Mouse (Mus musculus) small intestine, adult 2 months (tissue): ENCODE measurements around the gene Ccdc42. TPM values are rescaled to one million over a fixed set of nuclear protein-coding genes. Genes with fewer than 3 reads are reported as not detected.
A peak's percentile ranks its signal among the peaks of the same experiment; 100 is the strongest.

Experiments used
- H3K27ac ChIP-seq: fragments of 200-500 bp; 2 replicates; pipeline ENCODE4 v1.5.1; 2012; ENCODE audit warnings: low read depth, low read length, control low read depth, inconsistent platforms; ENCODE audit not compliant: insufficient read depth
- H3K27me3 ChIP-seq: fragments of 200-500 bp; 2 replicates; pipeline ENCODE4 v1.6.1; 2012; ENCODE audit warnings: mild to moderate bottlenecking, moderate library complexity, low read length, inconsistent platforms; ENCODE audit not compliant: control insufficient read depth, insufficient read depth
- H3K36me3 ChIP-seq: fragments of 200-500 bp; 2 replicates; pipeline ENCODE4 v1.6.1; 2012; ENCODE audit warnings: mild to moderate bottlenecking, low read length, control low read depth, inconsistent platforms; ENCODE audit not compliant: control insufficient read depth, insufficient read depth
- H3K4me1 ChIP-seq: fragments of 200-500 bp; 2 replicates; pipeline ENCODE4 v1.6.1; 2012; ENCODE audit warnings: low read length, inconsistent platforms, mixed read lengths; ENCODE audit not compliant: control insufficient read depth, insufficient read depth, insufficient read length
- H3K4me3 ChIP-seq: fragments of 200-500 bp; 2 replicates; pipeline ENCODE4 v1.5.1; 2012; ENCODE audit warnings: low read depth, mild to moderate bottlenecking, control low read depth, inconsistent platforms, low read length, moderate library complexity
- CTCF ChIP-seq: fragments of 200-500 bp; IDR thresholded peaks from 2 replicates; pipeline ENCODE4 v1.5.1; 2012; ENCODE audit warnings: low read depth, mild to moderate bottlenecking, control low read depth, inconsistent platforms, low read length, moderate library complexity, mixed read lengths; ENCODE audit not compliant: insufficient replicate concordance, insufficient read length; ENCODE audit errors: extremely low read depth
- POLR2A ChIP-seq: fragments of 200-500 bp; IDR thresholded peaks from 2 replicates; pipeline ENCODE4 v1.6.1; 2012; ENCODE audit warnings: low read depth, mild to moderate bottlenecking, control low read depth, inconsistent platforms, low read length, moderate library complexity
- WGBS: fragments of 180-500 bp; shearing (Covaris S2); methylation state at CpG from one replicate; pipeline ENCODE4 v1.1.7; 2018; 5-methylcytosine and 5-hydroxymethylcytosine counted together
- polyA plus RNA-seq: library from polyadenylated mRNA; depleted of rRNA; stranded (reverse); fragments of >200 nt; gene quantifications from 2 replicates; pipeline ENCODE4 v1.2.3, GENCODE M21; 2012

The Ccdc42 gene
- polyA plus RNA-seq, 1 experiment: 1.6 TPM

GRCm38 (mm10) chr11:68585890-68586289, 931 bp upstream of the Ccdc42 start:
- H3K4me3 ChIP-seq: no peak overlapping the region
- no peak for TF ChIP-seq POLR2A
- TF ChIP-seq CTCF: 0 out of 2 replicates have a peak, but pooled peaks have one; percentile 6
- WGBS: 19% methylated on average over 3 of the region's 3 CpGs
- H3K27me3 ChIP-seq: no peaks in the 10 kb centered on the region
- no peaks in the 10 kb centered on the region for H3K36me3 ChIP-seq
- no peak overlapping the region for H3K27ac ChIP-seq
- no peaks in the 10 kb centered on the region for H3K4me1 ChIP-seq

GRCm38 (mm10) chr11:68589055-68589809, 2.4 kb downstream of the Ccdc42 start:
- Histone ChIP-seq H3K4me3 (no peak overlapping the region), H3K27me3 (no peaks in the 10 kb centered on the region), H3K27ac (no peak overlapping the region), H3K4me1 (no peaks in the 10 kb centered on the region), H3K36me3 (no peaks in the 10 kb centered on the region)
- TF ChIP-seq CTCF: peak; percentile 90
- no peak for TF ChIP-seq POLR2A
- WGBS: 70% methylated on average over 8 of the region's 8 CpGs

GRCm38 (mm10) chr11:68591708-68592107, 4.9 kb downstream of the Ccdc42 start:
- Histone ChIP-seq H3K4me3 (no peak overlapping the region), H3K4me1 (no peaks in the 10 kb centered on the region), H3K36me3 (no peaks in the 10 kb centered on the region), H3K27ac (no peak overlapping the region), H3K27me3 (no peaks in the 10 kb centered on the region)
- WGBS: 40% methylated on average over 5 of the region's 5 CpGs
- no peak for TF ChIP-seq CTCF
- TF ChIP-seq POLR2A: no peak

- no peak overlapping the region for H3K27ac ChIP-seq
- no peaks in the 10 kb centered on the region for H3K36me3 ChIP-seq
- TF ChIP-seq POLR2A (no peak), CTCF (no peak)
- H3K4me1 ChIP-seq: no peaks in the 10 kb centered on the region
- 83% methylated on average over 3 of the region's 3 CpGs for WGBS
- H3K4me3 ChIP-seq: no peak overlapping the region
- no peaks in the 10 kb centered on the region for H3K27me3 ChIP-seq
Measured at GRCm38 (mm10) chr11:68593247-68593646, 6.4 kb downstream of the Ccdc42 start.

GRCm38 (mm10) chr11:68597912-68598311, 11.1 kb downstream of the Ccdc42 start:
- H3K4me1 ChIP-seq: peaks cover 6% of the 10 kb centered on the region
- 69% methylated on average over 2 of the region's 2 CpGs for WGBS
- H3K4me3 ChIP-seq: no peak overlapping the region
- no peak overlapping the region for H3K27ac ChIP-seq
- TF ChIP-seq CTCF (no peak), POLR2A (no peak)
- no peaks in the 10 kb centered on the region for H3K36me3 ChIP-seq
- no peaks in the 10 kb centered on the region for H3K27me3 ChIP-seq

DNA sequence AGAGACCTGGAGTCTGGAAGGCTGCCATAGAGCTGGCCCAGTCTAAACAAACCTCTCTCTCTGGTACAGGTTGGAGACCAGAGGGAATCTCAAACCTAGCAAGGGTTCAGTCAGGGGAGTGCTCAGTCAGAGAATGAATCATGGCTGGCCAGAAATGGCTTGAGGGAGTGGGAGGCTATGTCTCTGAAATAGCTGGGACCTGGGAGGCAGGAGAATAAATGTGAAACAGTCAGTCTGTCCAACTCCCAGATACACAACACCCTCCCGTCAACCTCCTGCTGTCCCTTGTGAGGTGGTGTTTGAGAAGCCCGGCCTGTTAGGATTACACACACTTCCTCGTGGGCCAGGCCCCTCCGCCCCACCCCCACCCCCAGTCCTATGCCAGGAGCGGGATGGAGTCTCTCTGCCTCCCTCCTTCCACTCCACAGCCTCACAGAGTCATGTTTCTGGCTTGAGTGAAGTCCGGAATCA, 13.8 kb downstream of the Ccdc42 start:
- TF ChIP-seq POLR2A: no peak
- TF ChIP-seq CTCF: no peak
- WGBS: 58% methylated on average over 6 of the region's 6 CpGs
- Histone ChIP-seq H3K4me1 (peaks cover 6% of the 10 kb centered on the region), H3K36me3 (no peaks in the 10 kb centered on the region), H3K27ac (no peak overlapping the region), H3K4me3 (no peak overlapping the region), H3K27me3 (no peaks in the 10 kb centered on the region)

DNA sequence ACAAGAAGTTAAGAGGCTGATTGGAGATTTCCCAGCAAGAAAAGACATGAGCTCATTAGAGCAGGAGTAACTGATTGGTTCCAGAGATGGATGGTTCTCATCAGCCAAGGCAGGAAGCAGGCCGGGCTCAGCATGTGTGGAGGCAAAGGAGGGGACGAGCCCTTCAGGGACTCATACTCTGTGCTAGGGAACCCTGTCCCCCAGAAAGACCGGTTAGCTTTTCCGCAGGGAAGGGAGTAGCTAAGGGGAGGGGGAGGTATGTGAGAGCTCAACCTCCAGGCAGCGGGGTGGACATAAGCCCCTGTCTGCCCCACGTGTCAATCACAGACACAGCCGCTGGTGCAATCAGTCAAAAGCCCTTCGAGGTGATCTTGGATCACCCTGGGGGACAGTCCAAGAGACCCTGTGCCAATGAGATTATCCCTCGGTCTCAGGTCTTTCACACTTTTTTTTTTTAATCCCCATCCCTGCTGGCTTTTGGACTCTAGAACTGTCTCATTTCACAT, 14.7 kb downstream of the Ccdc42 start:
- TF ChIP-seq POLR2A: no peak
- no peak for TF ChIP-seq CTCF
- H3K4me3 ChIP-seq: no peak overlapping the region
- WGBS: 72% methylated on average over 9 of the region's 9 CpGs
- no peaks in the 10 kb centered on the region for H3K27me3 ChIP-seq
- peaks cover 6% of the 10 kb centered on the region for H3K4me1 ChIP-seq
- H3K36me3 ChIP-seq: no peaks in the 10 kb centered on the region
- H3K27ac ChIP-seq: no peak overlapping the region
